Mouse (Mus musculus) myocyte (in vitro differentiated cells): ENCODE measurements at regions not wholly inside any gene's neighbourhood (a gene's known extent, or its start where the extent isn't known, plus 50 kb on each side); places are given as distances from the start of the nearest gene placed in this dataset.

ENCODE experiments used
- H3K27me3 ChIP-seq: one replicate; pipeline ENCODE4 v1.6.1; 2011; ENCODE audit not compliant: control insufficient read depth, insufficient read depth, insufficient read length
- H3K36me3 ChIP-seq: one replicate; pipeline ENCODE4 v1.6.1; 2011; ENCODE audit not compliant: control insufficient read depth, insufficient read depth
- H3K4me2 ChIP-seq: one replicate; pipeline ENCODE4 v1.6.1; 2011; ENCODE audit warnings: low read depth, control low read depth
- H3K4me3 ChIP-seq: one replicate; pipeline ENCODE4 v1.5.1; 2011; ENCODE audit warnings: mild to moderate bottlenecking, control low read depth, moderate library complexity
- H3K79me2 ChIP-seq: one replicate; pipeline ENCODE4 v1.6.1; 2011; ENCODE audit not compliant: control insufficient read depth, insufficient read depth
- H3ac ChIP-seq: one replicate; pipeline ENCODE4 v1.6.1; 2011; ENCODE audit not compliant: control insufficient read depth, insufficient read length
- CEBPB ChIP-seq: IDR thresholded peaks from 2 replicates; pipeline ENCODE4 v1.6.1; 2011; ENCODE audit warnings: mild to moderate bottlenecking, moderate library complexity; ENCODE audit not compliant: poor library complexity, insufficient read depth, severe bottlenecking
- E2F4 ChIP-seq: IDR thresholded peaks from one replicate; pipeline ENCODE4 v1.6.1; 2011; ENCODE audit warnings: mild to moderate bottlenecking, control low read depth, moderate library complexity; ENCODE audit not compliant: insufficient read depth
- MAX ChIP-seq: IDR thresholded peaks from one replicate; pipeline ENCODE4 v1.6.1; 2011; ENCODE audit warnings: low read depth, mild to moderate bottlenecking, control low read depth
- MYOD1 ChIP-seq, 3 experiments: IDR thresholded peaks; one replicate each; pipeline ENCODE4 v1.6.1; 2011; ENCODE audit warnings: control low read depth in 2 of 3, low read depth in 2 of 3, mild to moderate bottlenecking in 2 of 3, moderate library complexity in 1 of 3; ENCODE audit not compliant: insufficient read length in 2 of 3, control insufficient read depth in 1 of 3
- MYOG ChIP-seq, 3 experiments: IDR thresholded peaks; one replicate each; pipeline ENCODE4 v1.6.1; 2011; ENCODE audit warnings: control low read depth in 2 of 3, low read depth in 2 of 3, mild to moderate bottlenecking in 2 of 3; ENCODE audit not compliant: insufficient read length in 2 of 3, control insufficient read depth in 1 of 3, insufficient read depth in 1 of 3
- POLR2A ChIP-seq: IDR thresholded peaks from one replicate; pipeline ENCODE4 v1.6.1; 2011; ENCODE audit warnings: low read depth, mild to moderate bottlenecking, control low read depth, moderate library complexity; ENCODE audit not compliant: insufficient read length
- POLR2AphosphoS2 ChIP-seq: IDR thresholded peaks from one replicate; pipeline ENCODE4 v1.6.1; 2011; ENCODE audit warnings: low read depth, control low read depth; ENCODE audit not compliant: insufficient read length
- REST ChIP-seq: IDR thresholded peaks from one replicate; pipeline ENCODE4 v1.6.1; 2011; ENCODE audit warnings: mild to moderate bottlenecking, control low read depth, moderate library complexity; ENCODE audit not compliant: insufficient read depth, insufficient read length
- SRF ChIP-seq: IDR thresholded peaks from one replicate; pipeline ENCODE4 v1.6.1; 2011; ENCODE audit warnings: low read depth; ENCODE audit not compliant: control insufficient read depth, insufficient read length
- TCF12 ChIP-seq: IDR thresholded peaks from one replicate; pipeline ENCODE4 v1.6.1; 2011; ENCODE audit warnings: mild to moderate bottlenecking, control low read depth; ENCODE audit not compliant: poor library complexity, insufficient read depth, severe bottlenecking
- TCF3 ChIP-seq: IDR thresholded peaks from one replicate; pipeline ENCODE4 v1.6.1; 2011; ENCODE audit warnings: low read depth, control low read depth; ENCODE audit not compliant: insufficient read length
- USF1 ChIP-seq: IDR thresholded peaks from one replicate; pipeline ENCODE4 v1.6.1; 2011; ENCODE audit warnings: low read depth, mild to moderate bottlenecking, control low read depth, moderate library complexity

DNA sequence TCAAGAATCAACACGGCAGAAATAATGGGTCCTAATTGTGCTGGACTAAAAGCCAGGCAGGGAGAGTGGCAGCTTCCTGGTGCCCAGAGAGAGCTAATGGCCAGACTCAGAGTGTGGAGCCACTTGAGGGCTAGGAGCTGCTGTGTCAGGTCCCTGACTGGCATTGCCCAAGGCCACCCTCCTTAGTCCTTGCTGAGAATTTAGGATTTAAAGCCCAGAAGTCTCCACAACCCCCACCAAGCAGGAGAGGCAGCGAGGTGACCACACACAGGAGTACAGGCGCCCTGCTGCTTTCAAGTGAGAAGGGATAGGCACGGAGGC, 133.7 kb downstream of the Tpra1 start:
- no peak overlapping the region for H3K4me3 ChIP-seq
- H3K36me3 ChIP-seq, result no peaks in the 10 kb centered on the region
- TF ChIP-seq E2F4, result no peak
- TF ChIP-seq MYOG (IDR thresholded peaks at IDR 0.05; ENCODE audit: control insufficient read depth in 1 of 3, insufficient read depth in 1 of 3, insufficient read length in 2 of 3, low read depth in 2 of 3), result no peak
- no peak for TF ChIP-seq SRF
- TF ChIP-seq REST, result no peak
- no peak for TF ChIP-seq USF1
- no peak for TF ChIP-seq TCF3
- no peak for TF ChIP-seq CEBPB
- TF ChIP-seq TCF12, result no peak
- no peak for TF ChIP-seq POLR2A
- no peak for TF ChIP-seq POLR2AphosphoS2
- no peak for TF ChIP-seq MYOD1 (IDR thresholded peaks at IDR 0.05; ENCODE audit: control insufficient read depth in 1 of 3, insufficient read length in 2 of 3, low read depth in 2 of 3)
- TF ChIP-seq MAX, result no peak
- H3K79me2 ChIP-seq, result no peaks in the 10 kb centered on the region
- peaks cover 7% of the 10 kb centered on the region for H3K27me3 ChIP-seq
- no peak overlapping the region for H3ac ChIP-seq
- no peak overlapping the region for H3K4me2 ChIP-seq

DNA sequence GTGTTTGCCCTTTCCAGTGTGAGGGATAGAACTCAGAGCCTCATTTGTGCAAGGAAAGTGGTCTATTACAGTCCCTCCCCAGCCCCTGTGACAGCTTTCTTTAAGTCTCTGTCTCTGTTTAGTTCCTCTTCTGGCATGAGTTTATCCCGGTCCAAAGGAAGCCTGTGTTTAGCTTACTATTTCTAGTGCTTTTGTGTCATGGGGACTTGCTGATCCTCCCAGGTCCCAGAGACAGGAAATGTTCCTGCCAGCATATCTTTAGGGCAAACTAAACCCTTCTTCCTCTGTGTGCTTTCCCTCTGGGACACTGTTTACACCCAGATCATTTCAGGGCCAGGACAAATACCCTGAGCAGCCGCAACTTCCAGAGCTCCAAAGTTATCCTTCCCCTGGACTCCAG, 135.3 kb downstream of the Tpra1 start:
- Histone ChIP-seq H3K4me3 (no peak overlapping the region), H3K36me3 (no peaks in the 10 kb centered on the region), H3K79me2 (no peaks in the 10 kb centered on the region), H3K4me2 (no peak overlapping the region), H3K27me3 (peaks cover 7% of the 10 kb centered on the region), H3ac (no peak overlapping the region)
- TF ChIP-seq TCF12 (no peak), POLR2AphosphoS2 (no peak), MYOG (IDR thresholded peaks at IDR 0.05; ENCODE audit: control insufficient read depth in 1 of 3, insufficient read depth in 1 of 3, insufficient read length in 2 of 3, low read depth in 2 of 3) (no peak), POLR2A (no peak), CEBPB (no peak), E2F4 (no peak), SRF (no peak), MYOD1 (IDR thresholded peaks at IDR 0.05; ENCODE audit: control insufficient read depth in 1 of 3, insufficient read length in 2 of 3, low read depth in 2 of 3) (no peak), USF1 (no peak), MAX (no peak)

DNA sequence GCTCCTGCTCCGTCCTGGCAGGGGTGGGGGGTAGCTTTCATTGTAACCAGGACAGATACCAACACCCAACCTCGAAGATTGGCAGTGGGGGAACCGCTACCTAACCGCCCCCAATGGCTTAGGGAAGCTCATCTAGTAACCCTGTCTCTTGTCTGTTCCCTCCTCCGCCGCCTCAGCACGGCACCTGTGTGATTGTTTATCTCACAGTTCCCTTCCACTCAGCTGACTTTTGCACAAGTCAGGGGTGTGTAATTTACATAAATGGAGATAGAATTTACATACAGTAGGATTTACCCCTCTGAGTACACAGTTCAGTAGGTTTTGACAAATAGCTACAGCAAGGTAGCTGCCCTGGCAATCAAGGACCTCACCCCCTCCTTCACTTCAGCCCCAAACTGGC, 135.8 kb downstream of the Tpra1 start:
- no peaks in the 10 kb centered on the region for H3K79me2 ChIP-seq
- H3ac ChIP-seq, result no peak overlapping the region
- no peak overlapping the region for H3K4me3 ChIP-seq
- H3K36me3 ChIP-seq, result no peaks in the 10 kb centered on the region
- no peak overlapping the region for H3K4me2 ChIP-seq
- no peak for TF ChIP-seq USF1
- TF ChIP-seq E2F4, result no peak
- TF ChIP-seq MYOD1 (IDR thresholded peaks at IDR 0.05; ENCODE audit: control insufficient read depth in 1 of 3, insufficient read length in 2 of 3, low read depth in 2 of 3), result no peak
- peaks cover 7% of the 10 kb centered on the region for H3K27me3 ChIP-seq

DNA sequence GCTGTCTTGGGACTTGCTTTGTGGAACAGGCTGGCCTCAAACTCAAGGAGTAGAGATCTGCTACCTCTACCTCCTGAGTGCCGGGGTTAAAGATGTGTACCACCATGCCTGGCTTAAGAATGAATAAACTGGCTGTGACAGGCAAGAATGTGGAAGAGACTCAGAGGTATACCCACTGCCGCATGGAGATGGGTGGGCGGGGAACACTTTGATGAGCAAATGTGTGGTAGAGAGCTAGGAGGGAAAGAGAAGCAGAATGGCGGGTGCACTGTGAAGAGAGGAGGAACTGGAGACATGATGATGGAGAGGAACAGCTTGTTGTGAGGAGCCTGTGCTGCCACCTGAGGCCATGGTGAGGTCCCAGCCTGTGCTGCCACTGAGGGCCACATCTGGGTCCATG, 138.9 kb downstream of the Tpra1 start:
- TF ChIP-seq TCF12 (no peak), CEBPB (no peak), POLR2AphosphoS2 (no peak), TCF3 (no peak), MAX (no peak), E2F4 (no peak), REST (no peak), SRF (no peak), POLR2A (no peak), USF1 (no peak), MYOG (IDR thresholded peaks at IDR 0.05; ENCODE audit: control insufficient read depth in 1 of 3, insufficient read depth in 1 of 3, insufficient read length in 2 of 3, low read depth in 2 of 3) (no peak), MYOD1 (IDR thresholded peaks at IDR 0.05; ENCODE audit: control insufficient read depth in 1 of 3, insufficient read length in 2 of 3, low read depth in 2 of 3) (no peak)
- peaks cover 7% of the 10 kb centered on the region for H3K27me3 ChIP-seq
- no peaks in the 10 kb centered on the region for H3K79me2 ChIP-seq
- no peak overlapping the region for H3K4me3 ChIP-seq
- H3K4me2 ChIP-seq, result no peak overlapping the region
- no peaks in the 10 kb centered on the region for H3K36me3 ChIP-seq
- H3ac ChIP-seq, result no peak overlapping the region

DNA sequence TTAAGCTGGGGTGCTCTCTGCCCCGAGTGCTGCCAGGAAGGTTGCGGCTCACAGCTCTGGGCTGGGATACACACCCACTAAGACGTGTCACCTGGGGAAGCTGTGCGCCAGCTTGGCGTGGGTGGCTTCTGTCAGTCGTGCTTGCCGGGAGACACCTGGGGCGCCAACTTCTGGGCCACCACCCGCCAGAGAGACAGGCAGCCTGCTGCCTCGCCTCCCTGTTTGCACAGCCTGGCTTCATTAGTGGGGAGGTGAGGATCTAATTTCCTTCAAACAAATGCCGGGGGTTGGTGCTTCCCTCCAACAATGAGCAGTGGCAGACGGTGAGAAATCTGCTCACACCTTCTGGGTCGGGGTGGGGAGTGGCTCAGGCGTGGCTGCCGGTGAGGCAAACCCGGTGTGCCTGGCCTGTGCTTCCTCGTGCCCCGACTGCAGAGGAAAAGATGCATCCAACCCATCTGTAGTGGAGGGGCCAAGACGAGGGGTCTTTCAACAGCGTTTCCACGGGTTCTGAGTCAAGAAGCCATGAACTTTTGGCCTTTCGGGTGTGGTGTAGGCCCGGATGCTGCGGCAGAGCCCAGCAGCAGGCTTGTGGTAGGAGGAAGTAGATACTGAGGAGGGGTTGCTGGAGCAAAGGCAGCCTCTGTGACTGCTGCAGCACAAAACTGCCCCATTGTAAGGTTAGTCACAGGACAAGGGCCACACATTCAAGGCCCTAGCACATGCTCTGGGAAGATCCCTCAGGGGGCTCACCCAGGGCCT, 140.6 kb downstream of the Tpra1 start:
- Histone ChIP-seq H3K27me3 (no peaks in the 10 kb centered on the region), H3ac (no peak overlapping the region), H3K79me2 (no peaks in the 10 kb centered on the region), H3K4me3 (no peak overlapping the region), H3K4me2 (no peak overlapping the region), H3K36me3 (no peaks in the 10 kb centered on the region)
- TF ChIP-seq MYOG (IDR thresholded peaks at IDR 0.05; ENCODE audit: control insufficient read depth in 1 of 3, insufficient read depth in 1 of 3, insufficient read length in 2 of 3, low read depth in 2 of 3) (no peak), TCF12 (no peak), MYOD1 (IDR thresholded peaks at IDR 0.05; ENCODE audit: control insufficient read depth in 1 of 3, insufficient read length in 2 of 3, low read depth in 2 of 3) (no peak), SRF (no peak), USF1 (no peak), E2F4 (no peak), REST (no peak), TCF3 (no peak), MAX (no peak), POLR2AphosphoS2 (no peak), CEBPB (no peak), POLR2A (no peak)
